Mouse (Mus musculus): ENCODE measurements around the gene Aco2. TPM values are rescaled to one million over a fixed set of nuclear protein-coding genes. Genes with fewer than 3 reads are reported as not detected.

Gene Aco2
- polyA plus RNA-seq, 1 experiment from 2014 or later, result 287 TPM

- no peak overlapping the region for H3K4me2 ChIP-seq
- H3K36me3 ChIP-seq, result peaks cover 59% of the 10 kb centered on the region
- ATAC-seq (ENCODE audit: low FRiP score, low read depth), result no peak
- no peaks in the 10 kb centered on the region for H3K9me3 ChIP-seq
- no peak overlapping the region for H3K4me3 ChIP-seq
- H3K4me1 ChIP-seq (replicated peaks), result no peaks in the 10 kb centered on the region
- no peaks in the 10 kb centered on the region for H3K27me3 ChIP-seq
- H3K9ac ChIP-seq, result no peak overlapping the region
- H3K27ac ChIP-seq (replicated peaks), result no peak overlapping the region
- WGBS, result 78% methylated on average over 11 of the region's 11 CpGs
Observed at GRCm38 (mm10) chr15:81949476-81950131, 77.5 kb downstream of the Aco2 start.

GRCm38 (mm10) chr15:81950716-81951115, 78.6 kb downstream of the Aco2 start:
- H3K36me3 ChIP-seq, result peaks cover 70% of the 10 kb centered on the region
- H3K4me1 ChIP-seq (replicated peaks), result no peaks in the 10 kb centered on the region
- no peak overlapping the region for H3K4me2 ChIP-seq
- no peak overlapping the region for H3K4me3 ChIP-seq
- no peak overlapping the region for H3K9ac ChIP-seq
- no peaks in the 10 kb centered on the region for H3K9me3 ChIP-seq
- no peak for ATAC-seq (ENCODE audit: low FRiP score, low read depth)
- no peaks in the 10 kb centered on the region for H3K27me3 ChIP-seq
- 90% methylated on average over 5 of the region's 5 CpGs for WGBS
- no peak overlapping the region for H3K27ac ChIP-seq (replicated peaks)

DNA sequence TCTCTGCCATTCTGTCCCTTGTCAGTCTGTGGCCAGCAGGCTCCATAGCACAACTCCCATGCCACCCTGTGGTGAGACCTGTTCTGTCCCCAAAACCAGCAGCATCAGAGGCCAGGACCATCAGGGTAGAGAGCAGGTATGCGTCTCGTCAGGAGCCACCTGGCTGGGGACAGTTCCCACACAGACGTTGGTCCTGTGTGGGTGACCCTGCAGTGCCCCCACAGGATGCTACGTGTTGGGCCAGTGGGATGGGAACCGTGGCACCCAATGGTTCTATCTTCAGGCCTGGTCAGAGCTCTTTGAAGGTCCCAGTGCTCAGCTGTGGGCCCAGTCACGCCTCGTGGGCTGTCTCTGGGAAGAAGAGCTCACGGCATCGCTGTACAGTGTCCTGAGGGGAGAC, 79.0 kb downstream of the Aco2 start:
- 89% methylated on average over 9 of the region's 9 CpGs for WGBS
- H3K36me3 ChIP-seq, result peaks cover 70% of the 10 kb centered on the region

GRCm38 (mm10) chr15:81952310-81952709, 80.2 kb downstream of the Aco2 start:
- H3K36me3 ChIP-seq, result peaks cover 61% of the 10 kb centered on the region
- no peak for ATAC-seq (ENCODE audit: low FRiP score, low read depth)
- no peak overlapping the region for H3K9ac ChIP-seq
- no peak overlapping the region for H3K4me2 ChIP-seq
- 73% methylated on average over 4 of the region's 4 CpGs for WGBS
- no peaks in the 10 kb centered on the region for H3K27me3 ChIP-seq
- no peaks in the 10 kb centered on the region; the same call in 1 of the 2 replicates for H3K4me1 ChIP-seq (replicated peaks)
- H3K27ac ChIP-seq (replicated peaks), result no peak overlapping the region
- no peaks in the 10 kb centered on the region for H3K9me3 ChIP-seq
- no peak overlapping the region for H3K4me3 ChIP-seq

More for the DNA sequence above, 79.0 kb downstream of the Aco2 start:
- no peak for ATAC-seq (ENCODE audit: low FRiP score, low read depth)
- no peaks in the 10 kb centered on the region for H3K27me3 ChIP-seq
- H3K9ac ChIP-seq, result no peak overlapping the region
- H3K4me2 ChIP-seq, result no peak overlapping the region
- no peaks in the 10 kb centered on the region for H3K9me3 ChIP-seq
- H3K27ac ChIP-seq (replicated peaks), result no peak overlapping the region
- no peaks in the 10 kb centered on the region for H3K4me1 ChIP-seq (replicated peaks)
- H3K4me3 ChIP-seq, result no peak overlapping the region

DNA sequence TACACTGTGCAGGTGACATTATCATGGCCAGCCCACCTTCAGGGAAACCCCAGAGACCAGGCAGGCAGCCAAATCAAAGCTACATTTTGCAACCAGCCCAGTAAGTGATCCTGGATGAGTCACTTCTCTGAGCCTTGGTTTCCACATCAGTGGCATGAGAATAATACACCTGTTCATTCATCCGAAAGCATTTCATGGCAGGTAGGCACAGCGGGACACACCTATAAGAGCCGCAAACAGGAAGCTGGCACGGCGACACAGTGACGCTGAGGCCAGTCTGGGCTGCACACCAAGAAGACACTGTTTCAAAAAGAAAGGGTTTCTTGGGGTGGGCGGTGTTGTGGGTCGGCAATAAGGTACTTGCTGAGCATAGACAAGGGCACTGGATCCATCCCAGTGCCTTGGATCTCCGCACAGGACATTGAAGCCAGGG, 82.1 kb downstream of the Aco2 start:
- H3K27me3 ChIP-seq, result no peaks in the 10 kb centered on the region
- no peak overlapping the region for H3K4me2 ChIP-seq
- H3K4me1 ChIP-seq (replicated peaks), result peaks cover 4% of the 10 kb centered on the region
- 96% methylated on average over 9 of the region's 9 CpGs for WGBS
- ATAC-seq (ENCODE audit: low FRiP score, low read depth), result no peak
- no peak overlapping the region for H3K9ac ChIP-seq
- H3K27ac ChIP-seq (replicated peaks), result no peak overlapping the region
- H3K4me3 ChIP-seq, result no peak overlapping the region
- H3K36me3 ChIP-seq, result peaks cover 46% of the 10 kb centered on the region
- H3K9me3 ChIP-seq, result no peaks in the 10 kb centered on the region

- Histone ChIP-seq H3K36me3 (peaks cover 43% of the 10 kb centered on the region), H3K27ac (replicated peaks) (no peak overlapping the region), H3K4me2 (no peak overlapping the region), H3K4me3 (no peak overlapping the region), H3K9ac (no peak overlapping the region), H3K27me3 (no peaks in the 10 kb centered on the region), H3K4me1 (replicated peaks) (peaks cover 10% of the 10 kb centered on the region), H3K9me3 (no peaks in the 10 kb centered on the region)
- ATAC-seq (ENCODE audit: low FRiP score, low read depth), result no peak
- WGBS, result 93% methylated on average over 6 of the region's 6 CpGs
Observed at GRCm38 (mm10) chr15:81954716-81955115, 82.6 kb downstream of the Aco2 start.

GRCm38 (mm10) chr15:81955414-81955813, 83.3 kb downstream of the Aco2 start:
- Histone ChIP-seq H3K4me3 (no peak overlapping the region), H3K4me2 (no peak overlapping the region), H3K4me1 (replicated peaks) (peaks cover 16% of the 10 kb centered on the region), H3K27me3 (no peaks in the 10 kb centered on the region), H3K9ac (no peak overlapping the region), H3K9me3 (no peaks in the 10 kb centered on the region), H3K27ac (replicated peaks) (no peak overlapping the region), H3K36me3 (peaks cover 43% of the 10 kb centered on the region)
- ATAC-seq (ENCODE audit: low FRiP score, low read depth), result no peak
- WGBS, result 95% methylated on average over 15 of the region's 15 CpGs

DNA sequence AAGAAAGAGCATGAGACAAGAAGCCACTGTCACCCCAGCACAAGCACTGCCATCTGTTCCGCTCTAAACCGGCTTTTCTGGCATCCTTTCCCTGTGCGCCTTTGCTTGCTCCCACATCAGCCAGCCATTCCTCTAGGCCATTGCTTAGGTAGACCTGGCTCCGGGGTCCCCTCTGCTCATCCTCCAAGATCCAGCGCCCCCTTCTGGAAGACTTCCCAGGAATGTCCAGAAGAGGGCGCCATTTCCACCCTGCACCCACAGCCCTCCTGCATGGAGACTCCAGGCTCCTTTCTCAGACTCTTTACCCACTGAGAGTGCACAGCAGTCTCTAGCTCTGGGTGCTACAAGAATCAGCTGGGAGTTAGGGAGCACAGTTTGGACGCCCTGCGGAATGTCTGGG, 84.3 kb downstream of the Aco2 start:
- ATAC-seq (ENCODE audit: low FRiP score, low read depth), result no peak
- H3K27ac ChIP-seq (replicated peaks), result no peak overlapping the region
- no peak overlapping the region for H3K4me3 ChIP-seq
- H3K9me3 ChIP-seq, result no peaks in the 10 kb centered on the region
- H3K4me2 ChIP-seq, result no peak overlapping the region
- H3K4me1 ChIP-seq (replicated peaks), result peaks cover 16% of the 10 kb centered on the region
- no peaks in the 10 kb centered on the region for H3K27me3 ChIP-seq
- peaks cover 35% of the 10 kb centered on the region for H3K36me3 ChIP-seq
- WGBS, result 56% methylated on average over 8 of the region's 8 CpGs
- H3K9ac ChIP-seq, result no peak overlapping the region

- H3K4me3 ChIP-seq, result no peak overlapping the region
- H3K4me2 ChIP-seq, result no peak overlapping the region
- no peak overlapping the region for H3K9ac ChIP-seq
- H3K27ac ChIP-seq (replicated peaks), result no peak overlapping the region
- no peak for ATAC-seq (ENCODE audit: low FRiP score, low read depth)
- WGBS, result 85% methylated on average over 11 of the region's 11 CpGs
- peaks cover 16% of the 10 kb centered on the region for H3K4me1 ChIP-seq (replicated peaks)
- H3K27me3 ChIP-seq, result no peaks in the 10 kb centered on the region
- H3K36me3 ChIP-seq, result peaks cover 25% of the 10 kb centered on the region
- H3K9me3 ChIP-seq, result no peaks in the 10 kb centered on the region
Observed at GRCm38 (mm10) chr15:81957598-81957997, 85.5 kb downstream of the Aco2 start.

DNA sequence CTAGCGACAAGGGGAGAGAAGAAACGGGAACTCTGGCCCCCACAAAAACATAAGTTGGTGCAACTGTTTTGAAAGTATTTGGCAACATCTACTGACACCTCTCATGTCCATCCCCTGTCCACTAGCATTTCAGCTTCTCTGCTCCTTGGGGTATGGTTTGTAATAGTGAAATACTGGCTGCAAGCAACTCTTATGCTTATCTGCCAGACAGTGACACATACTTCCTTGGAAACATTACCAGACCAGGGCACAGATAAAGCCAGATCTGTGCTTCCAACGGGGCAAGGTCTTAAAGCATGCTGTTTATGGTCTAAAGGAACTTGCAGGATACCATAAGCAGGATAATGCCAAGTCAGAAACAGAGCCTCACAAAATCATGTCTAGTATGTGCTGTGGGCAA, 86.8 kb downstream of the Aco2 start:
- ATAC-seq (ENCODE audit: low FRiP score, low read depth), result no peak
- Histone ChIP-seq H3K4me3 (no peak overlapping the region), H3K27me3 (no peaks in the 10 kb centered on the region), H3K27ac (replicated peaks) (no peak overlapping the region), H3K36me3 (peaks cover 16% of the 10 kb centered on the region), H3K4me2 (peak overlapping the region; percentile 86), H3K4me1 (replicated peaks) (peaks cover 16% of the 10 kb centered on the region), H3K9ac (no peak overlapping the region), H3K9me3 (no peaks in the 10 kb centered on the region)
- 91% methylated on average over 3 of the region's 3 CpGs for WGBS

DNA sequence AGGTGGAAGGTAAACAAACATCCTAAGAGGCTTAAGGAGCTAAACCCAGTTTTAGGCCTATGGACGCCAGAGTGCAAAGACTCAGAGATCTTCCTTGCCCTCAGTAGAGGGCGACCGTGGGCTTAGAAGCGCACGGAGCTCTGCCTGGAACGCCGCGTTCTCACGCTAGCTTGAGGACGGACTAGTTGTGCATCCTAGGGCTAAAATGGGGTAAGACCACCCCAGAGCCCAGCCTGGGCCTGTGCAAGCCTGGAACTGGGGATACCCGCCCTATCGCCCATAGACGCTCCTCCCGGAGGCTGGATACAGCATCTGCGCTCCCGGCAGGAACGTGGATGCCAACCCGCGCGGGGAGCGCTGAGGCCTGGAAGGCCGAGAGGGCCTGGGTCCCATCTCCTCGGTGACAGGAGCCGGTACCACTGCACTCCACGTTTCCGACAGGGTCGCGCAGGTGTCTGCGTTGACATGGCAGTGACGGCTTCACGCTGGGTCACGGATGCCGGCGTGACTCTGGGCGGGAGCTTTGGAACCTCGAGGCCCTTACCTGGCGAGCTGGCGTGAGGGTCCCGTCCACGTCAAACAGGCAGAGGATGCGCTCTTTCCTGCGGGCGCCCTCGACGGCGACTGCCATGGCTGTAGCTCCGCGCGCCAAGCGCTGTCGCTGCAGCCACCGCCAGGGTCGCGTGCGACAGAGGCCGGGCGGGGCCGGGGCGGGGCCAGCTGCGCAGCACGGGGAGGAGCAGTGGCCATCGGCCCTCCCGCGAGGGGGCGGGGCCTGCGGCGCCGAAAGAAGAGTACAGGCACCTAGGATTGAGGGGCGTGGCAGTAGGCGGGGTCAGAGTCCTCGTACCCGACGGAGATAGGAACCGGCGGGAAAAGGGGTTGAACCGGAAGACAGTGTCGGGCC, 88.3 kb downstream of the Aco2 start, which contains the start of gene Pmm1:
Gene Pmm1 (minus strand): TSS at position 760 of the 907 bp plus-strand sequence.
- H3K27me3 ChIP-seq, result no peaks in the 10 kb centered on the region
- under 1% methylated on average over 75 of the region's 77 CpGs for WGBS
- H3K4me3 ChIP-seq, result peak within 1 kb of the TSS; percentile 66
- H3K27ac ChIP-seq (replicated peaks), result peak within 1 kb of the TSS; percentile 89
- no peaks in the 10 kb centered on the region for H3K9me3 ChIP-seq
- ATAC-seq (ENCODE audit: low FRiP score, low read depth), result peak; percentile 96
- H3K9ac ChIP-seq, result peak within 1 kb of the TSS; percentile 73
- H3K36me3 ChIP-seq, result peaks cover 3% of the 10 kb centered on the region; the same call in 1 of the 2 replicates
- H3K4me2 ChIP-seq, result peak within 1 kb of the TSS; percentile 86
- H3K4me1 ChIP-seq (replicated peaks), result peaks cover 16% of the 10 kb centered on the region

GRCm38 (mm10) chr15:81961078-81961451, 89.0 kb downstream of the Aco2 start:
- Histone ChIP-seq H3K9ac (no peak overlapping the region), H3K4me2 (peak overlapping the region; percentile 86), H3K27ac (replicated peaks) (peak overlapping the region; percentile 89), H3K4me3 (peak overlapping the region; percentile 66), H3K36me3 (no peaks in the 10 kb centered on the region), H3K27me3 (no peaks in the 10 kb centered on the region), H3K4me1 (replicated peaks) (peaks cover 16% of the 10 kb centered on the region), H3K9me3 (no peaks in the 10 kb centered on the region)
- 4% methylated on average over 7 of the region's 8 CpGs for WGBS
- no peak; the same call in 1 of the 2 replicates for ATAC-seq (ENCODE audit: low FRiP score, low read depth)

Data from hindbrain, embryonic 15.5 days (tissue).